Mouse (Mus musculus) embryonic facial prominence, embryonic 12.5 days (tissue): Measurements from ENCODE around the gene Dph7. TPM values are rescaled to one million over a fixed set of nuclear protein-coding genes. Genes with fewer than 3 reads are reported as not detected.

Experiments
- microRNA-seq: library from miRNA; unstranded; fragments of <30 nt; microRNA quantifications from one replicate; pipeline ENCODE4, GENCODE M21; 2017
- polyA plus RNA-seq: library from polyadenylated mRNA; unstranded; fragments of >200 nt; fragmentation: Nextera tagmentation; extraction: Ambion mirVana; gene quantifications from 2 replicates; pipeline ENCODE4 v1.2.1, GENCODE M21; 2016

The Dph7 gene
- polyA plus RNA-seq, 1 experiment from 2014 or later, result 37.7 TPM

Small RNAs within 50 kb of the gene (microRNA-seq; reads per million reads assigned to microRNA genes)
- not detected for gene Gm22875

Other genes starting within 250 kb of the Dph7 start
- 2.6 and 3.3 TPM in 2 replicates for gene Cacna1b, start 199.2 kb upstream of the Dph7 start, polyA plus RNA-seq
- gene Ehmt1, start 42.8 kb upstream of the Dph7 start, polyA plus RNA-seq, result 121 and 124 TPM in 2 replicates
- 22.1 and 27.2 TPM in 2 replicates for gene Arrdc1, start 27.1 kb upstream of the Dph7 start, polyA plus RNA-seq
- 22.4 and 25.1 TPM in 2 replicates for gene Zmynd19, start 12.6 kb upstream of the Dph7 start, polyA plus RNA-seq
- 138 and 144 TPM in 2 replicates for gene Mrpl41, start 12.7 kb downstream of the Dph7 start, polyA plus RNA-seq
- 6.5 and 7.0 TPM in 2 replicates for gene Pnpla7, start 13.6 kb downstream of the Dph7 start, polyA plus RNA-seq
- gene Nsmf, start 92.0 kb downstream of the Dph7 start, polyA plus RNA-seq, result 99.1 and 103 TPM in 2 replicates
- gene Entpd8, start 117.9 kb downstream of the Dph7 start, polyA plus RNA-seq, result not detected in 2 replicates
- gene Noxa1, start 132.7 kb downstream of the Dph7 start, polyA plus RNA-seq, result 0.19 TPM in 1 of 2 replicates, not detected in the other
- 21.3 and 24.7 TPM in 2 replicates for gene Nrarp, start 218.4 kb downstream of the Dph7 start, polyA plus RNA-seq
- 3.1 and 3.9 TPM in 2 replicates for gene Tor4a, start 234.5 kb downstream of the Dph7 start, polyA plus RNA-seq
- 119 and 121 TPM in 2 replicates for gene Nelfb, start 249.1 kb downstream of the Dph7 start, polyA plus RNA-seq